Mouse (Mus musculus) small intestine, adult 2 months (tissue): ENCODE data around the gene Prr29.

ENCODE experiments used
- CTCF ChIP-seq: fragments of 200-500 bp; IDR thresholded peaks from 2 replicates; pipeline ENCODE4 v1.5.1; 2012; ENCODE audit warnings: low read depth, mild to moderate bottlenecking, control low read depth, inconsistent platforms, low read length, moderate library complexity, mixed read lengths; ENCODE audit not compliant: insufficient replicate concordance, insufficient read length; ENCODE audit errors: extremely low read depth
- POLR2A ChIP-seq: fragments of 200-500 bp; IDR thresholded peaks from 2 replicates; pipeline ENCODE4 v1.6.1; 2012; ENCODE audit warnings: low read depth, mild to moderate bottlenecking, control low read depth, inconsistent platforms, low read length, moderate library complexity

- peak; percentile 81; the same call in 1 of the 2 replicates for TF ChIP-seq CTCF
- TF ChIP-seq POLR2A = no peak
Measured at GRCm38 (mm10) chr11:106325566-106326206, 39.6 kb upstream of the Prr29 start.
